Mouse (Mus musculus) embryonic facial prominence, embryonic 11.5 days (tissue): Measurements from ENCODE around the gene Slc8a1. TPM values are rescaled to one million over a fixed set of nuclear protein-coding genes. Genes with fewer than 3 reads are reported as not detected.

Source experiments
- ATAC-seq: fragments of 200-750 bp; cut with Nextera tagmentation; replicated peaks from 2 replicates; pipeline ENCODE4 v1.8.0; 2017; ENCODE audit warnings: low read depth; ENCODE audit not compliant: insufficient number of reproducible peaks, low FRiP score, low TSS enrichment
- DNase-seq: peaks from one replicate; pipeline ENCODE4 v3.0.0-alpha.2; 2015; ENCODE audit warnings: low spot score
- H3K27ac ChIP-seq: fragments of 300-500 bp; sonication (generic); replicated peaks from 2 replicates; pipeline ENCODE4 v1.5.1; 2014; ENCODE audit warnings: mild to moderate bottlenecking, low read depth, low read length, control low read depth
- H3K27me3 ChIP-seq: fragments of 300-500 bp; sonication (generic); 2 replicates; pipeline ENCODE4 v1.6.1; 2014; ENCODE audit warnings: mild to moderate bottlenecking, low read length, moderate library complexity, mixed read lengths; ENCODE audit not compliant: control insufficient read depth, insufficient read depth
- H3K36me3 ChIP-seq: fragments of 300-500 bp; sonication (generic); replicated peaks from 2 replicates; pipeline ENCODE4 v1.6.1; 2014; ENCODE audit warnings: low read depth, mild to moderate bottlenecking, low read length, moderate library complexity, mixed read lengths; ENCODE audit not compliant: control insufficient read depth, insufficient read depth
- H3K4me1 ChIP-seq: fragments of 300-500 bp; sonication (generic); 2 replicates; pipeline ENCODE4 v1.6.1; 2014; ENCODE audit warnings: low read length, mixed read lengths; ENCODE audit not compliant: control insufficient read depth, insufficient read depth
- H3K4me2 ChIP-seq: fragments of 300-500 bp; sonication (generic); 2 replicates; pipeline ENCODE4 v1.6.1; 2014; ENCODE audit warnings: low read depth, mild to moderate bottlenecking, control low read depth, low read length, moderate library complexity
- H3K4me3 ChIP-seq: fragments of 300-500 bp; sonication (generic); 2 replicates; pipeline ENCODE4 v1.5.1; 2014; ENCODE audit warnings: low read depth, low read length, control low read depth
- H3K9ac ChIP-seq: fragments of 300-500 bp; sonication (generic); replicated peaks from 2 replicates; pipeline ENCODE4 v1.6.1; 2014; ENCODE audit warnings: mild to moderate bottlenecking, control low read depth, low read length
- H3K9me3 ChIP-seq: fragments of 300-500 bp; sonication (generic); replicated peaks from 2 replicates; pipeline ENCODE4 v1.6.1; 2016; ENCODE audit warnings: mild to moderate bottlenecking, low read length, inconsistent platforms, mixed read lengths; ENCODE audit not compliant: control insufficient read depth
- WGBS: fragments of 180-500 bp; shearing (Covaris S2); extraction: QIAGEN DNeasy Blood & Tissue Kit; methylation state at CpG from one replicate; pipeline ENCODE4 v1.1.7; 2014; 5-methylcytosine and 5-hydroxymethylcytosine counted together
- polyA plus RNA-seq: library from polyadenylated mRNA; unstranded; fragments of >200 nt; fragmentation: Nextera tagmentation; extraction: Ambion mirVana; gene quantifications from 2 replicates; pipeline ENCODE4 v1.2.1, GENCODE M21; 2014

The Slc8a1 gene
- polyA plus RNA-seq, 1 experiment from 2014 or later: 3.1 TPM

DNA sequence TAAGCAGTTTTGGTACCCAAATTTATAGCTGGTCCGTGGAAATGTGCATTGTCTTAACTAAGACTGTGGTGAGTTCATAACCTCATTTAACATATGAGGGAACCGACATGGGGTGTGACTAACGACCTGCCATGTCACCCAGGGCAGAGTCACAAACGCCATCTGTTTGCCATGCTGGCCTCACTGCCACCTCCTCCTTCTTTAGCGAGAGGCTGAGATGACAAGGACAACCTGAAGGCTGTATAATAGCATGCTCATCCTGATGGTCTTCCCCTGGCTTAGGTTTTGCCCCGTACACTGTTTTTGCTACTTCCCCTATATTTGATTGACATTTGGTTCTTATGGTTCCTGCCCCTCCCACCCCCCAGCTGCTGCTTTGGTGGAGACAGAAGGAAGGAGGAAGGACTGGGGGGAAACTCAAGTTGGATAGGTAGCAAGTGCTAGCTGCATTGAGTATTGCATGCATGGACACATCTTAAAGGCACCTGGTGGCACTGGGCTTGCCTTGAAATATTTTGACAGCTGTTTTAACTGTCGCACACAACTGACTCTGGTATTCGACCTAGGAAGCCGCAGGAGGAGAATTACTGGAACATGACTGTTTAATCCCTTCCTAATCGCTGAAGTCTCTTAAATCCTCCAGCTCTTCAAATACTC, 313.8 kb downstream of the Slc8a1 start:
- Histone ChIP-seq H3K4me3 (no peak overlapping the region), H3K9me3 (no peaks in the 10 kb centered on the region), H3K9ac (no peak overlapping the region), H3K36me3 (no peaks in the 10 kb centered on the region), H3K4me2 (no peak overlapping the region), H3K4me1 (no peaks in the 10 kb centered on the region), H3K27ac (no peak overlapping the region), H3K27me3 (no peaks in the 10 kb centered on the region)
- ATAC-seq: no peak
- 46% methylated on average over 10 of the region's 10 CpGs for WGBS
- DNase-seq: peak; percentile 13

DNA sequence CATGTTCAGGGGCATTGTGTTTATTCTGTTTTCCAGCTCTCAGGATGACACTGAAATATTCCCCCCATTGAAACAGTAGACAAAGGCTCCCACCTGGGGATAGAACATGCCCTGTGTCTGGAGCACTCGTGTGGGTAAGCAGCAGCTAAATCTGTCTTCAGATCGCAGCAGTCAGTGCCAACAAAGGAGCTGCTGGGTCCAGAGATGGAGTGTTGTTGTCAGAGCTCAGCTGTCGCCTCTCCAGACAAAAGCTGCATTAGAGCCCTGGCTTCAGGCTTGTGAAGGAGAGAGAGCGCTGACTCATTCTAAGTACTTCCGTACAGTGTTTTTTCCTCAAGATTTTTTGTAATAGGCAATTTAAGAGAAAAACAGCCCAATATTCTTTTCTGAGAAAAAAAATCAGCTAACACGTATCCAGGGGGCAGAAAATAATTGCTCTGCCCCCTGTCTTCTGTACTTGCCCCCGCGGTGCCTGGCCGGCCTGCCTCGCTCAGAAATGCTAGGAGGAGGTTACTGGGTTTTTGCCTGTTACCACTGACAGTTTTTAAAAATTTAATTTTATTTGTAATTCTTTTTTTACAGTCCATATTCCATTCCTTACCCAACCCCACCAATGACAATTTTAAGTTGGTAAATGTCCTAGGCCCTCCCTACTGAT, 318.2 kb downstream of the Slc8a1 start:
- DNase-seq: peak; percentile 23
- no peaks in the 10 kb centered on the region for H3K9me3 ChIP-seq
- no peak overlapping the region for H3K9ac ChIP-seq
- no peaks in the 10 kb centered on the region for H3K4me1 ChIP-seq
- no peak overlapping the region for H3K4me3 ChIP-seq
- 73% methylated on average over 10 of the region's 10 CpGs for WGBS
- no peak overlapping the region for H3K27ac ChIP-seq
- peak; percentile 76; the same call in 1 of the 2 replicates for ATAC-seq
- H3K27me3 ChIP-seq: no peaks in the 10 kb centered on the region
- no peaks in the 10 kb centered on the region for H3K36me3 ChIP-seq
- no peak overlapping the region for H3K4me2 ChIP-seq

DNA sequence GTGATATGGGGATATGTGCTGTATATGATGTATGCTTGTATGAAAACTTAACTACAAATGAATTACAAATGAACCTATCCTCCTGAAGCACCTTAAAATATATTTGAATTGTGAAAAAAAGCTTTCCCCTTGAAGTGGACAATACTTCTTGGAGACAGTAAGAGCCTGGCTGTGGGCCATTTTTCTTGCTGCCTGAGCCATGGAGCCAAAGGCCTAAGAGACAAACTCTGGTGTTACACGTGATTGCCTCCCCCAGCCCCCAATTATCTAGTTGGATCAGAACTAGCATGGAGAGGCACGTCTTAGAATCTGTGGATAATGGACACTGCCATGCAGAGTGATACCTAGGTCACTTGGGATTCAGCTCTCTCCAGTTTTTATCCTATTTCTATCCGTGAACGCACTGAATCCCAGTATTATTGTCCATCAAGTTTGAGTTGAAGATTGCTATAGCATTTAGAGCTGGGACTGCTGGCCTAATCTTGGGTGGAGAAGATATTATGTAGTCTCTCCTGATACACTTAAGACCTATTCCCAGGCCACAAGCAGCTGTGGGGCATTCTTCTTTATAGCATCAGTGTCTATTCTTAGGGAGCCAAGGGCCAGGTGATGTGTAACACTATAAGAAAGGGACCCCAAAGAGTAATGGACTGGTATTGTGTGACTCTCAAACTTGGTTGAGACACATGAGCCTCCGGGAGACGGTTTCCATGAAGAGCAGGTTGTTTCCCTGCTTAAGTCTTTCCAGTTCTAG, 321.6 kb downstream of the Slc8a1 start:
- ATAC-seq: no peak
- WGBS: 89% methylated on average over 6 of the region's 6 CpGs
- no peaks in the 10 kb centered on the region for H3K9me3 ChIP-seq
- H3K9ac ChIP-seq: no peak overlapping the region
- H3K27me3 ChIP-seq: no peaks in the 10 kb centered on the region
- H3K4me1 ChIP-seq: no peaks in the 10 kb centered on the region
- H3K27ac ChIP-seq: no peak overlapping the region
- DNase-seq: no peak
- no peaks in the 10 kb centered on the region for H3K36me3 ChIP-seq
- H3K4me3 ChIP-seq: no peak overlapping the region
- H3K4me2 ChIP-seq: no peak overlapping the region

DNA sequence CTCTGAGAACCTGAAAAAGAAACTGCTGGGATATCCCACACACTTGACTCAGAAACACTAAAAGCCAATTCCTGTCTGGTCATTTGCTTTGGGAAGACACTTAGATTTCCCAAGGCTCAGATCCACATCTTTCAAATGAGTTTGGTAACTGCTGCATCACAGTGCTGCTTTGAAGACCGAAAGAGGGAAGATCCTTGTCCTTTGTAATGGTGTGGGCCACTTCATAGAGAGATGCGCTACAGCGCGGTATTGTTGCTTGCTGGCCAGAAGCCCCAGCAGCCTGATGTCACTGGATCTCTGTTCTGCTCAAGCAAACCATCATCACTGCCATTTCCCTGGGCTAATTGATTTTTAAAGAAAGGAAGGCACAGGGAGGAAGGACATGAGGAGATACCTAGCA, 325.4 kb downstream of the Slc8a1 start:
- no peak for ATAC-seq
- H3K36me3 ChIP-seq: no peaks in the 10 kb centered on the region
- no peak overlapping the region for H3K4me3 ChIP-seq
- no peak overlapping the region for H3K4me2 ChIP-seq
- no peak overlapping the region for H3K27ac ChIP-seq
- no peak overlapping the region for H3K9ac ChIP-seq
- H3K9me3 ChIP-seq: no peaks in the 10 kb centered on the region
- 90% methylated on average over 4 of the region's 4 CpGs for WGBS
- no peak for DNase-seq
- no peaks in the 10 kb centered on the region for H3K4me1 ChIP-seq
- no peaks in the 10 kb centered on the region for H3K27me3 ChIP-seq

DNA sequence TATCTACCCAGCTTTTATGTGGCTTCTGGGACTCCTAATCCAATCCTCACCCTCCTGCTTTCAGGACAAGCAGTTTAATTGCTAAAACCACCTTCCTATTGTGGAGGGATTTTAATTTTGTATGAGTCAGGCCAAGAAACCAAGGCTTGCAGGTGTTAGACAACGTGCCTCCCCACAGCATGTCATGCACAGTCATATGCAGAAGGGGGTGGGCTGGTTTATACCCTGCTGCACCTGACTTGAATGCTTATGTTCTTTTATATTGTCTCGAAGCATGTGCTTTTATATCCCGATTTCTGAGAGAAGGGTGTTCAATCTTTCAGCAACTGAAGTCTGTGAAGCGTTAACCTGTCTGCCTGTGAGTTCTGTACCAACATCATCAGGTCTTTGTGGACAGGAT, 334.0 kb downstream of the Slc8a1 start:
- WGBS: 80% methylated on average over 4 of the region's 4 CpGs
- Histone ChIP-seq H3K9ac (no peak overlapping the region), H3K4me3 (no peak overlapping the region), H3K4me1 (no peaks in the 10 kb centered on the region), H3K4me2 (no peak overlapping the region), H3K27me3 (no peaks in the 10 kb centered on the region), H3K36me3 (no peaks in the 10 kb centered on the region), H3K27ac (no peak overlapping the region), H3K9me3 (no peaks in the 10 kb centered on the region)
- DNase-seq (no peak), ATAC-seq (no peak)

DNA sequence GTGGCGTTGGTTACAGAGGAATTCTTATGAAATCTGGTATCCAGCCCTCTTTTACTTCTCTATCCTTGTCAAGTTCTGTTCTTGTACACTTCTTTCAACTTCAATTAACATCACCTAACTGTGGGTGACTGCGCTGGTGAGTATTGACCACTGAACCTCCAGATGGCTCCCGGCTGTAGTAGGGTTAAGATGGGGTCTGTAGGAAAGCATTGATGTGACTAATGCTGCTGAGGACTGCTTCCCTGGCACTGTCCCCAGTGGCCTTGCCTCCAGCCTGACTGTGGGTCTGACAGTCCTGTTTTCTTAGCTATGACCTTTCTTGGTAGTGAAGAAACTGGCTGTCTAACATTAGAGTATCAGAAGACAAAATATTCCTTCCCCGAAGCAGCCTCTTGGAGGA, 335.1 kb downstream of the Slc8a1 start:
- Histone ChIP-seq H3K4me2 (no peak overlapping the region), H3K27me3 (no peaks in the 10 kb centered on the region), H3K9me3 (no peaks in the 10 kb centered on the region), H3K36me3 (no peaks in the 10 kb centered on the region), H3K9ac (no peak overlapping the region), H3K27ac (no peak overlapping the region), H3K4me1 (no peaks in the 10 kb centered on the region), H3K4me3 (no peak overlapping the region)
- no peak for ATAC-seq
- no peak for DNase-seq
- WGBS: 69% methylated on average over 4 of the region's 4 CpGs

DNA sequence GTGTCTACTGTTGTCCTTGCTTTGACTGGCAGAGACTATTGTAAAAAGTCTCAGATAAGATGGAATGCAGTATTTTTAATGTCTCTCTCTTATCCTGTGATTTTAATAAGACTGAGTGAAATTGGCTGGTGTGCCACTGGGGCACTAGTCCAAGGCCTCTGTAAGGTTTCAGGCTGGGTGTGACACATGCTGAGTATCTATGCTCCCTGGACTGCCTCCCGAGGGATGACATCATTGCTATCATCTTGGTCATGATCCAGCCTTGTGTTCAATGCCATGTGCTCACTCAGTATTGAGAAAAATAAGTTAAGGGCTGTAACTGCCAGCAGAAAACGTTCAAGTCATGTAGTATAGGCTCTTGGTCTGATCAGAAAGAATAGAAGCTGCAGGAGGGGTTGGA, 335.5 kb downstream of the Slc8a1 start:
- Histone ChIP-seq H3K4me2 (no peak overlapping the region), H3K36me3 (no peaks in the 10 kb centered on the region), H3K9me3 (no peaks in the 10 kb centered on the region), H3K4me3 (no peak overlapping the region), H3K27ac (no peak overlapping the region), H3K4me1 (no peaks in the 10 kb centered on the region), H3K27me3 (no peaks in the 10 kb centered on the region), H3K9ac (no peak overlapping the region)
- DNase-seq (no peak), ATAC-seq (no peak)
- 75% methylated on average over 2 of the region's 2 CpGs for WGBS

DNA sequence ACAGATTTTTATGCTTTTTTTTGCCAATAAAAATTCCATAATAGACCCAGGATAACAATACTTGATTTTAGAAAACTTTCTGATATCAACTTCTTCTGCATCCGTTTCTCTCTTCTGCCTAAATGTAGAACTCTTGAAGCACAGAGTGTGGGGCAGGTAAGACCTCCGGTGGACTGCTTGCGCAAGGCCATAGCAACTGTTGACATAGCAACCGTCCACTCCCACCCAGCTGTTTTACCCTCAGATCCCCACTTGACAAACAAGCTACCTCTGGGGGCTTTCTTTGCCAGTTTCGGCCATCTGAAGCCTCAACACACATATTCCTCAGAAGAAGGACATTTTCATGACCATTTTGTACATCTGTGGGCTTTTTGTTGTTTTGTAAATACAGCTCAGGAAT, 337.8 kb downstream of the Slc8a1 start:
- no peaks in the 10 kb centered on the region for H3K4me1 ChIP-seq
- DNase-seq (no peak), ATAC-seq (no peak)
- WGBS: 68% methylated on average over 5 of the region's 5 CpGs
- no peak overlapping the region for H3K4me2 ChIP-seq
- H3K36me3 ChIP-seq: no peaks in the 10 kb centered on the region
- H3K9ac ChIP-seq: no peak overlapping the region
- H3K27ac ChIP-seq: no peak overlapping the region
- H3K9me3 ChIP-seq: no peaks in the 10 kb centered on the region
- H3K27me3 ChIP-seq: no peaks in the 10 kb centered on the region
- no peak overlapping the region for H3K4me3 ChIP-seq
